Mouse (Mus musculus) brain, embryonic 18.5 days (tissue): ENCODE results near the gene Tagln.

Experiments
- DNase-seq: peaks from one replicate; pipeline ENCODE4 v3.0.0-alpha.2; 2012; ENCODE audit warnings: low read depth, low spot score

Tagln gene

GRCm38 (mm10) chr9:45935628-45936210, at the start of gene Tagln:
Tagln (minus strand) TSS chr9:45936058.
- DNase-seq: no peak

DNA sequence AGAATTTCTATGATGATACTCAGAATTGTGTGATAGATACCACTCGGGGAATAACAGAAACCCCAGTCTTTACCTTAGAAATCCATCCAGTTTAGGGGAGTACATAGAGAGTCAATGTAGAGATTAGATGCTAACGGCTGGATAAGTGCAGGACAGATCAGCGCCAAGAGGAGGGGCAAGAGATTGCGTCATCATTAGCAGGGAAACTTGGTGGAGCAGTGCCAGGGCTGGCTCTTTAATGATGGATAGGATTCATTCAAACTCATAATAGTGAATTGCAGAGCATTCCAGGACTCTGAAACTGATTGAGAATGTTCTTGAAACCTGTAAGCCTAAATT, 49.3 kb upstream of the Tagln start:
- no peak for DNase-seq

DNA sequence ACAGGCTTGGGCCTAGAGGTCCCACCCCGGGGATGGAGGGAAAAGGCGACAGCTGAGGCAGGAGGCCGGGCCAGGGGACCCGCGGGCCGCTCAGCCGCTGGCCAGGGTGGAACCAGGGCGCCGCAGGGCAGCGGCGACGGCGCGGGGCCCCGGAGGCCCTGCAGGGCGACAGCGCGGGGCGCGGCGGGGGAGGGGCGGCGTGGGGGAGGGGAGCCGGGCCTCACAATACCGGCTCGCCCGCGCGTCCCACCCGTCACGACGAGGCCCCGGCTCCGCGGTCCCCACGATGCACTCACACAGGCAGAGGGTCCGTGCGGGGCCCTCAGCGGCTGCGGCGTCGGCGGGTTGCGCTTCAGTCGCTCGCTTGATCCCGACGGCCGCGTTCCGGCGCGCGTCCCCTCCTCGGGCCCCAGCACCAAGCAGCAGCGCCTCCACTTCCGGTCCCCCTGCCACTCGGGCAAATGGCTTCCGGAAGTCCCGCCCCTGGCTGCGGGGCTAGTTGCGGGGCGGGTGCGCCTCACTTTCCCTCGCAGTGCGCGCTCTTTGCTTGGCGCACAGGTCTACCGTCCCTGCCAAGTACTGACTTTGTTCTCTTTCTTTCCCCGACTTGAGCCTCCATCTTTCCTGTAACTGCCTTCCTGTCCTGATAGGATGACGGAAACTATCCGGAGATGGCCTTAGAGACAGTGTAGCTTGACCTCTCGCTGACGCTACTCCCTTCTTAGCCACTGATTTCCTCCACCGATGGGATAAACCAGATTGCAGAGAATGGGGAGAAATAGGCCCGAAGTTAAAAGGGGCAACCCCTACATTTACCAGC, 48.8 kb upstream of the Tagln start:
- DNase-seq: peak; percentile 75

- no peak for DNase-seq
Observed at GRCm38 (mm10) chr9:45983676-45984408, 48.0 kb upstream of the Tagln start.

DNA sequence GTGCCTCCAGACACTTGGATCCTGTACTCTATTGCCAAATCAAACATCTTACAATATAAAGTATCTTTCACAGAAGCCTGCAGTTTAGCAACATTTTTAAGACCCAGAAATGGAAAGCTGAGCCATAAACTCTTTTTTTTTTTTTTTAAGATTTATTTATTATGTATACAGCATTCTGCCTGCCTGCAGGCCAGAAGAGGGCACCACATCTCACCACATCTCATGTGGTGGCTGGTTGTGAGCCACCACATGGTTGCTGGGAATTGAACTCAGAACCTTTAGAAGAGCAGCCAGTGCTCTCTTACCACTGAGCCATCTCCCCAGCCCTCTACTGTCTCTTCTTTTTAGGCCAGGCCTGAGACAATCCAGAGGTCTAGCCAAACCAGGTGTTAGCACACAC, 45.5 kb upstream of the Tagln start:
- DNase-seq: no peak

- DNase-seq: no peak
Observed at GRCm38 (mm10) chr9:45980611-45981010, 44.8 kb upstream of the Tagln start.

GRCm38 (mm10) chr9:45979778-45980177, 43.9 kb upstream of the Tagln start:
- DNase-seq: no peak

DNA sequence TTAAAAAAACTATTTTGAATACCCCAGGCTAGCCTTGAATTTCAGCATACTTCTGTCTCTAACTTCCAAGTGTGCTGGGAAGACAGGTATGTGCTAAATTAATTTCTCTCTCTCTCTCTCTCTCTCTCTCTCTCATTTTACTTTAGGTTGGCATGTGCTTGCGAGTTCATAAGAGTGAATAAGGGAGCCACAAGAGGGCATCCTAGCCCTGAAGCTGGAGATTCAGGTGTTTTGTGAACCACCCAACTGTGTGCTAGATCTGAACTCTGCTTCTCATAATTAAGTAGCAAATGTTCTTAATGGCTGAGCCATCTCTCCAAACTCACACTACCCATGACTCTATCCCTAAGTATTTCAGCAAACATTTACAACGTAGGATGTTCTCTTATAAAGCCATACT, 41.0 kb upstream of the Tagln start:
- DNase-seq: no peak

- DNase-seq: no peak
Observed at GRCm38 (mm10) chr9:45963577-45963976, 27.7 kb upstream of the Tagln start.

GRCm38 (mm10) chr9:45961855-45962254, 26.0 kb upstream of the Tagln start:
- no peak for DNase-seq

GRCm38 (mm10) chr9:45959661-45960060, 23.8 kb upstream of the Tagln start:
- no peak for DNase-seq

DNA sequence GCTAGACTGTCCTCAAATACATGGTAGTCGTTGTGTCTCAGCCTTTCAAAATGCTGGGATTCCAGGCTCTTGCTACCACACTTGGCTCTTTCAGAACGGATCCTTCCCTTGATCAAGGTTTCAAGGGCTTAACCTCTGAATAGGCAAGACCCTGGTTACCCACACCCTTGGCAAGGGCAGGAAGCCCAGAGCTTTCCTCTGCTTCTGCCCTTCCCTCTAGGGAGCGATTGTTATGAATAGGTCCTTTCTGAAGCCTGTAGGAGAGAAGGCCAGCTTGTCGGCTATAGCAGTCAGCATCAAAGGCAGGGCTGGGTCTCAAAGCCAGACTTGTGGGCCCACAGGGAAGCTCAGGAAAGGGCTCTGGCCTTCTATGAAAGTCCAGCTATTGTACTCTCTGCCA, 23.0 kb upstream of the Tagln start:
- DNase-seq: no peak

GRCm38 (mm10) chr9:45958023-45958670, 22.3 kb upstream of the Tagln start:
- no peak for DNase-seq

DNA sequence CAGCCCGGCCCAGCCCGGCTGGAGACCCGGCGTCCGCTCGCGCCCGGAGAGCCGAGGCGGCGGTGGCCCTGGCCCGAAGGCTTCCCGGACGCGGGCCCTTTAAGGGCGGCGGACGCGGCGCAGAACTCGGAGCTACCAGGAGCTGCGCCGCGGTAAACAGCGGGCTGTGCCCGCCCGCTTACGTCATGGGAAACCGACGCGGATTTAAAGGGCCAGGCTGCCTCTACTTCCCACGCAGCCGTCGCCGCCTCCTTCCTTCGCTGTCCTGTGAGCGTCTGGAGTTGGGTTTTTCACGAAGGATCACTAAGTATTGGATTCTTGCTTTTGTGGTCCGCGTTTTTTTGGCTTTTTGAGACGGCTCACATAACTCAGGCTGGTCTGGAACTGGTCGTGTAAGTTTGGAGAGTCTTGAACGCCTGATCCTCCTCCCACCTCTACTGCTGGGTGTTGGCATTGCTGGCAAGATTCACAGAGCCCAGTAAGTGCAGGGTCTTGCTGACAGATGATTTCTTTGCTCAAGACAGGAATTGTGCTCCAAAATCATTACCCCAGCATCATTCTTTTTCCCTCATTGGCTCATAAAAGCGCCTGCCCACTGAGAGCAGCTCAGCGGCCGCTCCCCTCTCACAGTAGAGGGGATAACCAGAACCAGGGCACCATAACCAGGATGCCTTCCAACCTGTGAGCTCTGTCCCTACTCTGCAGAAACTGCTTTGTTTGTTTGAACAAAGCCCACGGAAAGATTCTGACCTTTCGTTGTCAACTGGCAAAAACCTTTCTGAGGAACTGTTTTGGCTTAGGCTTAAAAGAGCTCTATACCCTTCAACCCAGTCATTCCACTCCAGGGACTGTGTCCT, 19.5 kb upstream of the Tagln start, which contains the start of gene Sidt2:
Gene Sidt2 (minus strand): TSS at position 152 of the 857 bp plus-strand sequence.
- DNase-seq: peak; percentile 76

- no peak for DNase-seq
Observed at GRCm38 (mm10) chr9:45954294-45955106, 18.6 kb upstream of the Tagln start.

DNA sequence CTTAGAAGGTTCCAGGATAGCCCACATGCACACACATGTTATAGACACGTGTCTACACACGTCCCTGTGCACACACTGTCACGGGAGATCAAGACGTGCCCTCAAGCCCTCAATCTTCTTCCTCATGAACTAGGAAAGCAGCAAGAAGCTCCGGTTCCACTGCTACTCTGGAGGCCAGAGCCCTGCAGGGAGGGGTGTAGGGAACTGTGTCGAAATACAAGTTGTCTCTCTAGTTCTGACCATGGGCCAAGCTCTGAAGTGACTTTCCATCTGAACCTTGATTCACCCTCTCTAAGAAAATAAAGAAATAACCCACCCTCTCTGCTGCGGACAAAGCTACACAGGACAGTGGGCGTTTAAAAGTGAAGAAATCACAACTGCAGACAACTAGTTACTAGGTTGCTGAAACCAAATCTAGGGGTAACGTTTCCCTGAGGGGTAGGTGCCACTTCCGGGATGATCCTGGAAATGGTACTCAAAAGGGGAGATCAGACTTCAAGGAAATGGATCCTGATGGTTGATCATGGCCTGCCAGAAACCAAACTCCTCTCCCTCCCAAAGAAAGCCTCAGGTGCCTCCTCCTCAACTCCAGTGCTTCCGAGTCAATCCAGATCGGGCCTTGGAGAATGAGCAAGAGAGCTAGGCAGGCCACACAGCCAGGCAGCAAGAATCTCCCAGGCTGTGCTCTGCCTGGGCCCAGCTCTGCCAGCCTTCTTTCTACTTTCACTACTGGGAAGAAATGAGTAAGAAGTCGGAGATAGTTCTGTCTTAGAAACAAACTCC, 17.8 kb upstream of the Tagln start:
- DNase-seq: no peak

DNA sequence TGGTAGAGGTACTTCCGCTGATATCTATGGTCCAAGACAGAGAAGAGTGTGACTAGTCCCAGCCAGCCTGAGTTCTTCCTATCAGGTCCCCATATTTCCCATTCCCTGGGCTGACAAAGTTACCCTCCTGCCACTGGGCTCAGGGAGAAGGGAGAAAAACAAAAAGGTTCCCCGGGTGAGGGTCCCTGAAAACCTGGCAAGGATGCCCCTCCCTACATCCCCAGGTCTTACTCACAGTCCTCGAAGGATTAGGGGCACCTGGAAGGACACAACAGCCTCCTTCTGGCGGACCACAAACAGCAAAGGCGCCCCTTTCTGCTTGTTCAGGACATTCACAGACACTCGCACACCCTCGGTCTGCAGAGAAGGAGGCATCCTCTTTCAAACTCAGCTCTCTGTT, 17.0 kb upstream of the Tagln start:
- no peak for DNase-seq

DNA sequence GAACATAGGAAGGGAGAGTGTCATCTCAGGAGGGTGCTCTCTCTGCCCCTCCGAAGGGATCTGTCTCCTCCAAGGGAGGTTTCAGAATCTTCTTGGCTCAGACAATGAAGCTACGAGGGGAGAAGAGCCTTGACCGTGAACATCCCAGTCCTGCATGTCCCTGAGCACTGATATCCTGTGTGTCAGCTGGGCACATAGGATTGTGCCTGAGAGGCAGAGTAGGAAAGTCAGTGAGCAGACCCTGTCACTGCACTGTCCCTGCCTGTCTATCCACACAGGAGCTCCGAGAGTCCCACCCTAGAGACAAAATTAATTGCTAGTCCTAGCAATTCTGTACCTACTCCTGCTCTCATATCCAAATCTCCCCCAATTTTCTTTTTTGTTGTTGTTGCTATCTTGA, 16.2 kb upstream of the Tagln start:
- DNase-seq: no peak

DNA sequence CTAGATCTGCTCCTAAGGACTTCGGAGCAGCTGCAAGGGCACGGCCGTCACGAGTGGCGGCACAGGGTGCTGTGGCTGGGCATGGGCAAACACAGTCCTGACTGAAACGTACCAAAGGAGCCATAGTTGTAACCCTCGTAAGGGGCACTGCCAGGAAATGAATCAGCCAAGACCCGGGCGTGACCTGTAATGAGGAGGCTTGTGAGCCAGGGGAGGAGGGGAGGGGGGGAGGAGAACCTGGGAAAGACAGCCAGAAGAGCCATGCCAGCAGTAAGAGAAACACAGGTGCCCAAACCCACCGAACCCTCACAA, 11.0 kb upstream of the Tagln start:
- no peak for DNase-seq
